Mouse (Mus musculus): Measurements from ENCODE around the gene Cd47. TPM values are rescaled to one million over a fixed set of nuclear protein-coding genes. Genes with fewer than 3 reads are reported as not detected.
A peak's percentile ranks its signal among the peaks of the same experiment; 100 is the strongest.

Gene Cd47
- polyA plus RNA-seq, 1 experiment from 2014 or later, result 123 TPM

GRCm38 (mm10) chr16:49947610-49948009, 147.3 kb downstream of the Cd47 start:
- H3K36me3 ChIP-seq, result no peaks in the 10 kb centered on the region
- H3K9ac ChIP-seq, result no peak overlapping the region
- WGBS, result 87% methylated on average over 7 of the region's 7 CpGs
- no peak overlapping the region for H3K4me3 ChIP-seq
- H3K4me1 ChIP-seq, result peaks cover 13% of the 10 kb centered on the region
- H3K4me2 ChIP-seq, result no peak overlapping the region
- no peak for ATAC-seq (ENCODE audit: borderline replicate concordance, extremely low read depth, low FRiP score, low TSS enrichment)
- H3K27ac ChIP-seq, result no peak overlapping the region
- no peaks in the 10 kb centered on the region for H3K9me3 ChIP-seq
- no peaks in the 10 kb centered on the region for H3K27me3 ChIP-seq

- no peak overlapping the region for H3K4me3 ChIP-seq
- 74% methylated on average over 3 of the region's 3 CpGs for WGBS
- no peaks in the 10 kb centered on the region for H3K36me3 ChIP-seq
- peaks cover 20% of the 10 kb centered on the region for H3K4me1 ChIP-seq
- H3K9ac ChIP-seq, result no peak overlapping the region
- no peak for ATAC-seq (ENCODE audit: borderline replicate concordance, extremely low read depth, low FRiP score, low TSS enrichment)
- no peaks in the 10 kb centered on the region for H3K27me3 ChIP-seq
- no peaks in the 10 kb centered on the region for H3K9me3 ChIP-seq
- no peak overlapping the region for H3K27ac ChIP-seq
- no peak overlapping the region for H3K4me2 ChIP-seq
Observed at GRCm38 (mm10) chr16:49948287-49948686, 148.0 kb downstream of the Cd47 start.

- Histone ChIP-seq H3K4me1 (peaks cover 29% of the 10 kb centered on the region), H3K4me3 (no peak overlapping the region), H3K36me3 (no peaks in the 10 kb centered on the region), H3K9ac (no peak overlapping the region), H3K27ac (no peak overlapping the region), H3K4me2 (no peak overlapping the region), H3K9me3 (no peaks in the 10 kb centered on the region), H3K27me3 (no peaks in the 10 kb centered on the region)
- ATAC-seq (ENCODE audit: borderline replicate concordance, extremely low read depth, low FRiP score, low TSS enrichment), result no peak
- WGBS, result 45% methylated on average over 4 of the region's 4 CpGs
Observed at GRCm38 (mm10) chr16:49949261-49949660, 148.9 kb downstream of the Cd47 start.

- H3K4me2 ChIP-seq, result no peak overlapping the region
- WGBS, result 86% methylated on average over 2 of the region's 2 CpGs
- no peak overlapping the region for H3K9ac ChIP-seq
- no peaks in the 10 kb centered on the region for H3K36me3 ChIP-seq
- H3K27ac ChIP-seq, result no peak overlapping the region
- no peaks in the 10 kb centered on the region for H3K9me3 ChIP-seq
- no peaks in the 10 kb centered on the region for H3K27me3 ChIP-seq
- no peak for ATAC-seq (ENCODE audit: borderline replicate concordance, extremely low read depth, low FRiP score, low TSS enrichment)
- H3K4me1 ChIP-seq, result peaks cover 34% of the 10 kb centered on the region
- no peak overlapping the region for H3K4me3 ChIP-seq
Observed at GRCm38 (mm10) chr16:49950340-49950739, 150.0 kb downstream of the Cd47 start.

- 41% methylated on average over 2 of the region's 2 CpGs for WGBS
- H3K9ac ChIP-seq, result no peak overlapping the region
- H3K4me3 ChIP-seq, result no peak overlapping the region
- peak; percentile 81 for ATAC-seq (ENCODE audit: borderline replicate concordance, extremely low read depth, low FRiP score, low TSS enrichment)
- peak overlapping the region; percentile 77 for H3K27ac ChIP-seq
- H3K36me3 ChIP-seq, result no peaks in the 10 kb centered on the region
- no peaks in the 10 kb centered on the region for H3K9me3 ChIP-seq
- no peaks in the 10 kb centered on the region for H3K27me3 ChIP-seq
- peaks cover 34% of the 10 kb centered on the region for H3K4me1 ChIP-seq
- H3K4me2 ChIP-seq, result peak overlapping the region; percentile 14; the same call in 1 of the 2 replicates
Observed at GRCm38 (mm10) chr16:49951288-49951691, 151.0 kb downstream of the Cd47 start.

- H3K9ac ChIP-seq, result no peak overlapping the region
- H3K36me3 ChIP-seq, result no peaks in the 10 kb centered on the region
- H3K4me2 ChIP-seq, result peak overlapping the region; percentile 14; the same call in 1 of the 2 replicates
- H3K9me3 ChIP-seq, result no peaks in the 10 kb centered on the region
- H3K27ac ChIP-seq, result peak overlapping the region; percentile 77
- no peak overlapping the region for H3K4me3 ChIP-seq
- peaks cover 34% of the 10 kb centered on the region for H3K4me1 ChIP-seq
- WGBS, result 45% methylated on average over 8 of the region's 8 CpGs
- peak; percentile 69 for ATAC-seq (ENCODE audit: borderline replicate concordance, extremely low read depth, low FRiP score, low TSS enrichment)
- no peaks in the 10 kb centered on the region for H3K27me3 ChIP-seq
Observed at GRCm38 (mm10) chr16:49951925-49952523, 151.7 kb downstream of the Cd47 start.

- Histone ChIP-seq H3K4me2 (no peak overlapping the region), H3K4me1 (peaks cover 34% of the 10 kb centered on the region), H3K9ac (no peak overlapping the region), H3K4me3 (no peak overlapping the region), H3K36me3 (no peaks in the 10 kb centered on the region), H3K9me3 (no peaks in the 10 kb centered on the region), H3K27ac (peak overlapping the region; percentile 72), H3K27me3 (no peaks in the 10 kb centered on the region)
- 26% methylated on average over 3 of the region's 3 CpGs for WGBS
- peak; percentile 63; the same call in 1 of the 2 replicates for ATAC-seq (ENCODE audit: borderline replicate concordance, extremely low read depth, low FRiP score, low TSS enrichment)
Observed at GRCm38 (mm10) chr16:49953817-49954216, 153.5 kb downstream of the Cd47 start.

- H3K9me3 ChIP-seq, result no peaks in the 10 kb centered on the region
- ATAC-seq (ENCODE audit: borderline replicate concordance, extremely low read depth, low FRiP score, low TSS enrichment), result no peak
- H3K4me1 ChIP-seq, result peaks cover 34% of the 10 kb centered on the region
- no peak overlapping the region for H3K9ac ChIP-seq
- peak overlapping the region; percentile 72; the same call in 1 of the 2 replicates for H3K27ac ChIP-seq
- H3K36me3 ChIP-seq, result no peaks in the 10 kb centered on the region
- no peaks in the 10 kb centered on the region for H3K27me3 ChIP-seq
- no peak overlapping the region for H3K4me3 ChIP-seq
- H3K4me2 ChIP-seq, result no peak overlapping the region
- 91% methylated on average over 10 of the region's 10 CpGs for WGBS
Observed at GRCm38 (mm10) chr16:49954909-49955308, 154.6 kb downstream of the Cd47 start.

GRCm38 (mm10) chr16:49955325-49955724, 155.0 kb downstream of the Cd47 start:
- Histone ChIP-seq H3K9ac (no peak overlapping the region), H3K36me3 (no peaks in the 10 kb centered on the region), H3K4me2 (no peak overlapping the region), H3K4me1 (peaks cover 34% of the 10 kb centered on the region), H3K9me3 (no peaks in the 10 kb centered on the region), H3K4me3 (no peak overlapping the region), H3K27me3 (no peaks in the 10 kb centered on the region), H3K27ac (no peak overlapping the region)
- ATAC-seq (ENCODE audit: borderline replicate concordance, extremely low read depth, low FRiP score, low TSS enrichment), result no peak
- 79% methylated on average over 2 of the region's 2 CpGs for WGBS

- Histone ChIP-seq H3K4me3 (no peak overlapping the region), H3K36me3 (no peaks in the 10 kb centered on the region), H3K27ac (no peak overlapping the region), H3K9me3 (no peaks in the 10 kb centered on the region), H3K27me3 (no peaks in the 10 kb centered on the region), H3K4me1 (peaks cover 34% of the 10 kb centered on the region), H3K9ac (no peak overlapping the region), H3K4me2 (no peak overlapping the region)
- no peak for ATAC-seq (ENCODE audit: borderline replicate concordance, extremely low read depth, low FRiP score, low TSS enrichment)
- WGBS, result 81% methylated on average over 2 of the region's 2 CpGs
Observed at GRCm38 (mm10) chr16:49955952-49956351, 155.6 kb downstream of the Cd47 start.

- no peaks in the 10 kb centered on the region for H3K9me3 ChIP-seq
- 76% methylated on average over 7 of the region's 7 CpGs for WGBS
- ATAC-seq (ENCODE audit: borderline replicate concordance, extremely low read depth, low FRiP score, low TSS enrichment), result no peak
Observed at GRCm38 (mm10) chr16:49956531-49957302, 156.4 kb downstream of the Cd47 start.

GRCm38 (mm10) chr16:49958900-49959436, 158.6 kb downstream of the Cd47 start:
- Histone ChIP-seq H3K4me2 (no peak overlapping the region), H3K27me3 (no peaks in the 10 kb centered on the region), H3K9ac (no peak overlapping the region), H3K4me1 (peaks cover 11% of the 10 kb centered on the region; the same call in 1 of the 2 replicates), H3K9me3 (no peaks in the 10 kb centered on the region), H3K4me3 (no peak overlapping the region), H3K27ac (no peak overlapping the region), H3K36me3 (no peaks in the 10 kb centered on the region)
- WGBS, result 75% methylated on average over 5 of the region's 5 CpGs
- no peak for ATAC-seq (ENCODE audit: borderline replicate concordance, extremely low read depth, low FRiP score, low TSS enrichment)

More at GRCm38 (mm10) chr16:49956531-49957302, 156.4 kb downstream of the Cd47 start:
- Histone ChIP-seq H3K4me2 (no peak overlapping the region), H3K27me3 (no peaks in the 10 kb centered on the region), H3K4me1 (peaks cover 30% of the 10 kb centered on the region), H3K36me3 (no peaks in the 10 kb centered on the region), H3K27ac (no peak overlapping the region), H3K9ac (no peak overlapping the region), H3K4me3 (no peak overlapping the region)

All from lung, embryonic 15.5 days (tissue).